ENCODE assay signal across 20 mouse cellular contexts in the genomic region with DNA sequence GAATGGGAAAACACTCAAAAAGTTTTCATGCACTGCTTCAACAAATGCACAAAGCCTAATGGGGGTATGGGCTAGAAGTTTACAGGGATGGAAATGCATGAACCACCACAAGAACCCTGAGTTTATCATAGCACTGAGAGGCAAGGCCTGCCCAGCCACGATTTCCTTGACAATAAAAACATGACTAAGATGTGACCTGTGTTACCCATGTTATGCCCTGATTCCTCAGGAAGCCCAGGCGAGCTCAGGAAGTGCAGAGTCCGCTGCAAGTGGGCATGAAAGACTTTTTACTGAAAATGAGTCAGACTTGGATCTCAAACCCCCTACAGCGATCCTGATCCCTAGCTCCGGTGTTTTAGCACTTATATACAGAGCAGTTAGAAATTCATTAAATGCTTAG. TPM values are rescaled to one million over a fixed set of nuclear protein-coding genes. Genes with fewer than 3 reads are reported as not detected.
DNase-seq lines count a peak whose midpoint lies in the region; ATAC-seq and TF ChIP-seq lines count a peak whose summit lies in the region.
"Had no signal": no experiment of that assay in that cellular context is flagged by ENCODE, and none has a peak within 500 bp of the region (broad histone marks: within the 10 kb centered on the region; RNA-seq: fewer than 3 reads in every experiment).

No protein-coding gene starts in this region.

- no peak for TF ChIP-seq CTCF in kidney, adult 2 months (conservative IDR thresholded peaks at IDR 0.05; ENCODE audit: insufficient read depth, insufficient read length, low read depth, low read length)
- TF ChIP-seq CTCF in E14TG2a.4 (conservative IDR thresholded peaks at IDR 0.05; ENCODE audit: low read length), result no peak
- TF ChIP-seq CTCF in Patski (IDR thresholded peaks at IDR 0.05), result no peak
- no peak for TF ChIP-seq CTCF in intestine, postnatal 0 days (IDR thresholded peaks at IDR 0.05; ENCODE audit: low read depth)

- 29% methylated on average over 5 of the region's 5 CpGs for WGBS in kidney, adult 2 months
- WGBS in intestine, postnatal 0 days, result 31% methylated on average over 5 of the region's 5 CpGs

- DNase-seq in kidney, adult 2 months, result peak; percentile 26
- no peak for DNase-seq in kidney, postnatal 25 days
- no peak for DNase-seq in Patski (ENCODE audit: low read depth, low spot score)
- DNase-seq in testis, postnatal 10 days (ENCODE audit: low spot score), result no peak
- DNase-seq in adrenal gland, adult 2 months, result no peak
- DNase-seq: adrenal gland, postnatal 14 days; cerebellum, adult 11-12 months; cerebellum, adult 9-11 months; cerebellum, postnatal 36 days; gastrocnemius, postnatal 36 days; heart, adult 2 months; heart, postnatal 14 days; kidney, adult 18-20 months had no signal

- in situ Hi-C loops in Patski (cut with MboI; ENCODE audit: low pct_unique_long_range_greater_than_20kb), result no loop called here

- CTCF ChIA-PET in Patski (lab: Charles Lee), result no interaction called here

- peaks cover 6% of the 10 kb centered on the region; the same call in 1 of the 2 replicates for H3K4me1 ChIP-seq in kidney, adult 2 months (ENCODE audit: control insufficient read depth, insufficient read depth, low read length)
- peaks cover 27% of the 10 kb centered on the region for H3K4me1 ChIP-seq in E14TG2a.4 (replicated peaks; ENCODE audit: low read depth, low read length)
- peaks cover 4% of the 10 kb centered on the region; the same call in 1 of the 2 replicates for H3K4me1 ChIP-seq in intestine, postnatal 0 days (replicated peaks; ENCODE audit: control insufficient read depth, insufficient read depth, low read length)
- H3K4me1 ChIP-seq: hindbrain, embryonic 15.5 days had no signal

- H3K27ac ChIP-seq in kidney, adult 2 months (ENCODE audit: insufficient read depth, low read depth, low read length), result no peak overlapping the region
- H3K27ac ChIP-seq in intestine, postnatal 0 days (ENCODE audit: low read depth, low read length), result no peak overlapping the region
- H3K27ac ChIP-seq: heart, adult 2 months; heart, embryonic 15.5 days; hindbrain, embryonic 15.5 days had no signal

- H3K36me3 ChIP-seq in kidney, adult 2 months (ENCODE audit: control insufficient read depth, insufficient read depth, low read length), result no peaks in the 10 kb centered on the region
- H3K36me3 ChIP-seq in E14TG2a.4 (ENCODE audit: insufficient read depth, low read length), result no peaks in the 10 kb centered on the region
- H3K36me3 ChIP-seq in intestine, postnatal 0 days (ENCODE audit: control insufficient read depth, insufficient read depth), result no peaks in the 10 kb centered on the region
- H3K36me3 ChIP-seq: forebrain, embryonic 10.5 days; heart, embryonic 15.5 days; hindbrain, embryonic 15.5 days had no signal

- no peak for TF ChIP-seq POLR2A in kidney, adult 2 months (IDR thresholded peaks at IDR 0.05; ENCODE audit: low read depth, low read length)

- POLR2A ChIA-PET in Patski (lab: Charles Lee), result interaction anchor here (1.5 kb wide), 1 partner anchor 20 kb away, joined by 3 read pairs; no protein-coding TSS in a partner anchor

- ATAC-seq in Patski, result peak; percentile 57
- peak; percentile 64 for ATAC-seq in intestine, postnatal 0 days
- ATAC-seq: forebrain, embryonic 14.5 days had no signal

- H3K27me3 ChIP-seq in kidney, adult 2 months (replicated peaks; ENCODE audit: control insufficient read depth, insufficient read depth, low read length), result no peaks in the 10 kb centered on the region
- H3K27me3 ChIP-seq in E14TG2a.4 (ENCODE audit: insufficient read depth, low read length) (no peaks in the 10 kb centered on the region), Patski (peaks cover 18% of the 10 kb centered on the region)
- H3K27me3 ChIP-seq in intestine, postnatal 0 days (replicated peaks; ENCODE audit: control insufficient read depth, insufficient read depth, low read length), result no peaks in the 10 kb centered on the region
- H3K27me3 ChIP-seq: heart, embryonic 15.5 days; hindbrain, embryonic 15.5 days had no signal

- no peak overlapping the region for H3K4me3 ChIP-seq in kidney, adult 2 months (ENCODE audit: insufficient read depth, low read depth, low read length)
- peak overlapping the region; percentile 68 for H3K4me3 ChIP-seq in E14TG2a.4 (replicated peaks; ENCODE audit: low read length)
- H3K4me3 ChIP-seq in intestine, postnatal 0 days (ENCODE audit: low read depth, low read length), result no peak overlapping the region
- H3K4me3 ChIP-seq: erythroblast, embryonic 14.5 days; heart, adult 2 months; heart, embryonic 15.5 days; hindbrain, embryonic 15.5 days had no signal

- peak overlapping the region; percentile 55 for H3K4me2 ChIP-seq in intestine, postnatal 0 days (replicated peaks; ENCODE audit: low read depth)

- H3K9ac ChIP-seq in intestine, postnatal 0 days (ENCODE audit: low read depth, low read length), result no peak overlapping the region
- H3K9ac ChIP-seq: heart, embryonic 15.5 days; hindbrain, embryonic 15.5 days had no signal

- no peaks in the 10 kb centered on the region for H3K9me3 ChIP-seq in E14TG2a.4 (ENCODE audit: low read length)
- no peaks in the 10 kb centered on the region for H3K9me3 ChIP-seq in intestine, postnatal 0 days (ENCODE audit: control insufficient read depth)
- H3K9me3 ChIP-seq: forebrain, embryonic 10.5 days; heart, embryonic 15.5 days; hindbrain, embryonic 15.5 days had no signal

RNA-seq across cellular contexts. Expression of a gene that starts 39.9 kb away (rescaled TPM):
- 2.5 and 4.0 TPM in 2 replicates for polyA plus RNA-seq in kidney, adult 2 months (2012; rRNA removed)
- 3.0 TPM for polyA plus RNA-seq in Patski (2021)
- polyA plus RNA-seq in intestine, postnatal 0 days (2015; fragmentation: Nextera tagmentation; extraction: Ambion mirVana), result 1.9 and 2.8 TPM in 2 replicates
- 10 to 100 TPM; 18.3 to 30.5 TPM for total RNA-seq in adrenal gland, adult 2 months (2021)
- polyA plus RNA-seq in adrenal gland, adult 2 months (2012; rRNA removed), result 0.54 and 0.91 TPM in 2 replicates

RNA-seq across cellular contexts. Expression of a gene that starts 56.9 kb away (rescaled TPM):
- 109 and 148 TPM in 2 replicates for polyA plus RNA-seq in kidney, adult 2 months (2012; rRNA removed)
- 260 TPM for polyA plus RNA-seq in Patski (2021)
- 95.3 and 101 TPM in 2 replicates for polyA plus RNA-seq in intestine, postnatal 0 days (2015; fragmentation: Nextera tagmentation; extraction: Ambion mirVana)
- 100 to 1,000 TPM; 155 to 210 TPM for total RNA-seq in adrenal gland, adult 2 months (2021)
- polyA plus RNA-seq in adrenal gland, adult 2 months (2012; rRNA removed), result 353 and 361 TPM in 2 replicates
